18 mouse cellular contexts compared by ENCODE assay signal in the genomic region with DNA sequence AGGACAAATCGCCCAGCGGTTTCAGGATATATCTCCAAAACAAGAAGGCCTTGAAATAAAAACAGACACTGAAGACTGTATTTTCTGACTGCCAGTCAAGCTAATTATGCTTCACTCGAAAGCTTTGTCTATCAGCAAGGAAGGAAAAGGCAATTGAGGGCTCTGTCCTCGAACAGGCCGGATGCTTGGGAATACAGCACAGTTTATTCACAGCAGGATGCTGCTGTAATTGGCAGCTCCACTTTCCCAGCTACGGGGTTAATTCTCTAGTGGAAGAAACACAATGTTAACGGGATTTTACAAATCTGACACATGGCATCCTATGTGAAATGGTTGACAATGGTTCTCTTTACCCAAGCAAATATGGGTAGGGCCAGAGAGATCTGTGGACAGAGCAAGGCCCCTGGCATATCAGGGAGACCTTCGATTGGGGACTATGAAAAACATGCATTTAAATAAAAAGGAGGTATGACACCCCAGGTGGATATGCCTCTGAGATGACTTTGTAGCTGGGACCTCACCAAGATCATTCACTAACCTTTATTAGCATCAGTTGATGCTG.
DNase-seq lines count a peak whose midpoint lies in the region; ATAC-seq lines count a peak whose summit lies in the region.
"Had no signal": no experiment of that assay in that cellular context is flagged by ENCODE, and none has a peak within 500 bp of the region (broad histone marks: within the 10 kb centered on the region; RNA-seq: fewer than 3 reads in every experiment).

No protein-coding gene starts in this region.

- 35% methylated on average over 8 of the region's 8 CpGs for WGBS in embryonic facial prominence, embryonic 14.5 days
- 34% methylated on average over 8 of the region's 8 CpGs for WGBS in embryonic facial prominence, embryonic 10.5 days
- 6% methylated on average over 8 of the region's 8 CpGs for WGBS in forebrain, embryonic 15.5 days
- WGBS in midbrain, embryonic 16.5 days = 19% methylated on average over 8 of the region's 8 CpGs

- no peak overlapping the region for H3K27ac ChIP-seq in embryonic facial prominence, embryonic 14.5 days (replicated peaks; ENCODE audit: low read depth, low read length)
- H3K27ac ChIP-seq in embryonic facial prominence, embryonic 10.5 days (replicated peaks) = no peak overlapping the region
- H3K27ac ChIP-seq in forebrain, embryonic 15.5 days (replicated peaks) = peak overlapping the region; percentile 42
- H3K27ac ChIP-seq in midbrain, embryonic 16.5 days (ENCODE audit: low read length) = peak overlapping the region; percentile 46
- H3K27ac ChIP-seq: heart, embryonic 13.5 days; liver, embryonic 13.5 days had no signal

- H3K27me3 ChIP-seq in embryonic facial prominence, embryonic 14.5 days (replicated peaks; ENCODE audit: control insufficient read depth, insufficient read depth, low read length) = no peaks in the 10 kb centered on the region
- H3K27me3 ChIP-seq in embryonic facial prominence, embryonic 10.5 days (replicated peaks; ENCODE audit: low read depth, poor library complexity, severe bottlenecking) = no peaks in the 10 kb centered on the region
- H3K27me3 ChIP-seq in forebrain, embryonic 15.5 days = no peaks in the 10 kb centered on the region
- H3K27me3 ChIP-seq in midbrain, embryonic 16.5 days (ENCODE audit: control insufficient read depth, insufficient read depth, low read depth, low read length) = no peaks in the 10 kb centered on the region
- H3K27me3 ChIP-seq: heart, embryonic 13.5 days; liver, embryonic 13.5 days; Patski had no signal

- no peaks in the 10 kb centered on the region for H3K9me3 ChIP-seq in embryonic facial prominence, embryonic 14.5 days (ENCODE audit: control insufficient read depth, low read length)
- H3K9me3 ChIP-seq in embryonic facial prominence, embryonic 10.5 days = no peaks in the 10 kb centered on the region
- H3K9me3 ChIP-seq in forebrain, embryonic 15.5 days = no peaks in the 10 kb centered on the region
- no peaks in the 10 kb centered on the region for H3K9me3 ChIP-seq in midbrain, embryonic 16.5 days (replicated peaks; ENCODE audit: control insufficient read depth, low read length, poor library complexity, severe bottlenecking)
- H3K9me3 ChIP-seq: heart, embryonic 13.5 days; liver, embryonic 13.5 days had no signal

- no peak overlapping the region for H3K4me3 ChIP-seq in embryonic facial prominence, embryonic 14.5 days (ENCODE audit: low read depth, low read length)
- H3K4me3 ChIP-seq in embryonic facial prominence, embryonic 10.5 days = no peak overlapping the region
- no peak overlapping the region for H3K4me3 ChIP-seq in forebrain, embryonic 15.5 days
- H3K4me3 ChIP-seq in midbrain, embryonic 16.5 days (ENCODE audit: low read depth, low read length) = no peak overlapping the region
- H3K4me3 ChIP-seq: heart, embryonic 13.5 days; liver, embryonic 13.5 days had no signal

- H3K4me1 ChIP-seq in embryonic facial prominence, embryonic 14.5 days (ENCODE audit: control insufficient read depth, insufficient read depth, low read length) = no peaks in the 10 kb centered on the region
- peaks cover 13% of the 10 kb centered on the region; the same call in 1 of the 2 replicates for H3K4me1 ChIP-seq in embryonic facial prominence, embryonic 10.5 days
- peaks cover 16% of the 10 kb centered on the region for H3K4me1 ChIP-seq in forebrain, embryonic 15.5 days
- H3K4me1 ChIP-seq in midbrain, embryonic 16.5 days (ENCODE audit: control insufficient read depth, insufficient read depth, low read length) = peaks cover 9% of the 10 kb centered on the region
- H3K4me1 ChIP-seq: liver, embryonic 13.5 days had no signal

- peak; percentile 52 for DNase-seq in embryonic facial prominence, embryonic 14.5 days (ENCODE audit: low spot score)
- DNase-seq in embryonic facial prominence, embryonic 10.5 days (ENCODE audit: low spot score) = no peak
- peak; percentile 42 for DNase-seq in Muller cell, postnatal 12 days (ENCODE audit: inconsistent ontology term)
- DNase-seq in gastrocnemius, adult 18-20 months (ENCODE audit: low spot score) = no peak
- no peak for DNase-seq in gastrocnemius, postnatal 36 days
- DNase-seq: cerebellum, adult 18-20 months; heart, postnatal 4 days; kidney, adult 8-10 months; kidney, postnatal 4 days; liver, embryonic 13.5 days; lung, postnatal 14 days; right cerebral cortex, postnatal 14 days; thymus, postnatal 25 days had no signal

- no peak overlapping the region for H3K9ac ChIP-seq in embryonic facial prominence, embryonic 14.5 days (ENCODE audit: low read depth, low read length)
- no peak overlapping the region for H3K9ac ChIP-seq in forebrain, embryonic 15.5 days (replicated peaks)
- H3K9ac ChIP-seq in midbrain, embryonic 16.5 days (ENCODE audit: low read depth, low read length) = 0 out of 2 replicates have a peak overlapping the region, but pooled peaks have one; percentile 2
- H3K9ac ChIP-seq: heart, embryonic 13.5 days; liver, embryonic 13.5 days had no signal

- intact Hi-C loops in gastrocnemius, postnatal 36 days (cut with DNase I) = no loop called here

- no peak for ATAC-seq in embryonic facial prominence, embryonic 14.5 days (ENCODE audit: low read depth)
- peak; percentile 51; the same call in 1 of the 2 replicates for ATAC-seq in forebrain, embryonic 15.5 days (replicated peaks)
- ATAC-seq in midbrain, embryonic 16.5 days = no peak
- ATAC-seq in megakaryocyte, adult 5-6 weeks (ENCODE audit: poor library complexity, severe bottlenecking) = no peak
- ATAC-seq: Patski had no signal

- no peaks in the 10 kb centered on the region for H3K36me3 ChIP-seq in embryonic facial prominence, embryonic 14.5 days (ENCODE audit: control insufficient read depth, insufficient read depth, low read length)
- 0 out of 2 replicates have a peak, but pooled peaks cover 3% of the 10 kb centered on the region for H3K36me3 ChIP-seq in embryonic facial prominence, embryonic 10.5 days (replicated peaks)
- H3K36me3 ChIP-seq in forebrain, embryonic 15.5 days = no peaks in the 10 kb centered on the region
- no peaks in the 10 kb centered on the region for H3K36me3 ChIP-seq in midbrain, embryonic 16.5 days (ENCODE audit: control insufficient read depth, insufficient read depth, low read length)
- H3K36me3 ChIP-seq: heart, embryonic 13.5 days; liver, embryonic 13.5 days had no signal

- no peak overlapping the region for H3K4me2 ChIP-seq in embryonic facial prominence, embryonic 14.5 days (ENCODE audit: low read depth, low read length)
- no peak overlapping the region for H3K4me2 ChIP-seq in forebrain, embryonic 15.5 days (replicated peaks)
- H3K4me2 ChIP-seq in midbrain, embryonic 16.5 days (ENCODE audit: low read length) = no peak overlapping the region
- H3K4me2 ChIP-seq: heart, embryonic 13.5 days; liver, embryonic 13.5 days had no signal

Comparison
In these comparisons a context has a peak if more than half of its experiments do, and no peak if none do; other contexts are left out.
1. DNase-seq: peak in embryonic facial prominence, embryonic 14.5 days (single experiment) and Muller cell, postnatal 12 days (single experiment); none in embryonic facial prominence, embryonic 10.5 days (single experiment), gastrocnemius, adult 18-20 months (single experiment) and gastrocnemius, postnatal 36 days (0 of 2).
2. H3K27ac ChIP-seq: peak in forebrain, embryonic 15.5 days (single experiment) and midbrain, embryonic 16.5 days (single experiment); none in embryonic facial prominence, embryonic 14.5 days (single experiment) and embryonic facial prominence, embryonic 10.5 days (single experiment).